Mouse (Mus musculus) kidney, postnatal 10 days (tissue): ENCODE data around the gene Mtx3.

Experiments
- DNase-seq: peaks from one replicate; pipeline ENCODE4 v3.0.0; 2021; ENCODE audit warnings: mixed read lengths

Gene Mtx3

GRCm38 (mm10) chr13:92884930-92885329 lies 40.4 kb downstream of the Mtx3 start:
- no peak for DNase-seq

- no peak for DNase-seq
Observed at GRCm38 (mm10) chr13:92899087-92899486, 54.5 kb downstream of the Mtx3 start.

- DNase-seq, result no peak
Observed at GRCm38 (mm10) chr13:92903291-92903690, 58.7 kb downstream of the Mtx3 start.

DNA sequence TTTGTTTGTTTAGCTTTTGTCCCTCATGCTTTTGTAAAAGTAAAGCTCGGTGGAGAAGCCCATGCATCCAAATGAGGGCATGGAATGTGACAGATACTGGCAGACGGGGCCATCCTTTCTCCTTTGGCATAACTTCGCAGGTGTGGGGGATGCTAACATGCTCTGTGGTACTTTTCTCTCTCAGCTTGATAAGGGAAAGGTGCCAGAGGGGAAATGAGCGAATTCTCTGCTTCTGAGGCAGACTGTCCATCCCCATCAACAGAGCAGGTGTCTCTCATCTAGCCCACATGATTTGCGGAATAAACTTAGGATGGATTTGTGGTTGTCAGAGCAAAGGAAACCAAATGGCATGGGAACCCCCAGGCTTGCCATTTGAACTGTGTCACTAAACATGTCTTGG lies 61.4 kb downstream of the Mtx3 start:
- DNase-seq, result no peak

- no peak for DNase-seq
Observed at GRCm38 (mm10) chr13:92907366-92907765, 62.8 kb downstream of the Mtx3 start.
